7 mouse cellular contexts compared by ENCODE assay signal in genomic region chr8:71281731-71282130, GRCm38 (mm10). TPM values are rescaled to one million over a fixed set of nuclear protein-coding genes. Genes with fewer than 3 reads are reported as not detected.
DNase-seq lines count a peak whose midpoint lies in the region; ATAC-seq and TF ChIP-seq lines count a peak whose summit lies in the region.
"Not testable (repeated sequence)": the region's sequence is repeated elsewhere in the genome, so short reads cannot be mapped to it uniquely, and the experiment has no call there.

No protein-coding gene starts in this region.

- TF ChIP-seq POLR2A in embryonic fibroblast, embryonic 13.5 days (IDR thresholded peaks at IDR 0.05; ENCODE audit: low read depth, low read length); heart, adult 2 months (IDR thresholded peaks at IDR 0.05; ENCODE audit: insufficient read depth, low read depth, low read length); small intestine, adult 2 months (IDR thresholded peaks at IDR 0.05; ENCODE audit: low read depth, low read length): not testable (repeated sequence)

- not testable (repeated sequence) for H3K4me3 ChIP-seq in embryonic fibroblast, embryonic 13.5 days (ENCODE audit: insufficient read depth, low read length); heart, adult 2 months; heart, embryonic 15.5 days; intestine, embryonic 16.5 days (ENCODE audit: low read length); small intestine, adult 2 months (ENCODE audit: low read depth, low read length)

- not testable (repeated sequence) for ATAC-seq in heart, embryonic 15.5 days (replicated peaks; ENCODE audit: insufficient number of reproducible peaks, insufficient read depth, low FRiP score, low read depth)
- peak; percentile 56; the same call in 1 of the 2 replicates for ATAC-seq in intestine, embryonic 16.5 days

- not testable (repeated sequence) for H3K9me3 ChIP-seq in heart, embryonic 15.5 days (replicated peaks); intestine, embryonic 16.5 days (ENCODE audit: control insufficient read depth, low read length)

- intact Hi-C loops in heart, adult 2 months (cut with DNase I) = not testable (repeated sequence)

- DNase-seq in 3134 (ENCODE audit: extremely low read depth, insufficient read length, low spot score) (peak; percentile 15), NIH3T3 (ENCODE audit: low read depth) (peak; percentile 40)
- not testable (repeated sequence) for DNase-seq in heart, adult 2 months

- H3K27me3 ChIP-seq in heart, adult 2 months (ENCODE audit: control insufficient read depth, insufficient read depth, low read length); heart, embryonic 15.5 days; intestine, embryonic 16.5 days (replicated peaks; ENCODE audit: control insufficient read depth, insufficient read depth, low read length); small intestine, adult 2 months (ENCODE audit: control insufficient read depth, insufficient read depth, low read length): not testable (repeated sequence)

- H3K9ac ChIP-seq in heart, adult 2 months (ENCODE audit: low read depth, low read length); heart, embryonic 15.5 days; intestine, embryonic 16.5 days (ENCODE audit: low read depth, low read length): not testable (repeated sequence)

- H3K4me2 ChIP-seq in heart, embryonic 15.5 days; intestine, embryonic 16.5 days (ENCODE audit: low read depth, low read length): not testable (repeated sequence)

- H3K4me1 ChIP-seq in embryonic fibroblast, embryonic 13.5 days (ENCODE audit: control insufficient read depth, insufficient read depth, low read length) = peaks cover 16% of the 10 kb centered on the region
- H3K4me1 ChIP-seq in heart, adult 2 months (ENCODE audit: control insufficient read depth, insufficient read depth, low read length) = peaks cover 46% of the 10 kb centered on the region
- peaks cover 53% of the 10 kb centered on the region for H3K4me1 ChIP-seq in heart, embryonic 15.5 days (replicated peaks)
- H3K4me1 ChIP-seq in intestine, embryonic 16.5 days (ENCODE audit: control insufficient read depth, insufficient read depth, low read length) = not testable (repeated sequence)
- peaks cover 18% of the 10 kb centered on the region for H3K4me1 ChIP-seq in small intestine, adult 2 months (ENCODE audit: control insufficient read depth, insufficient read depth, insufficient read length, low read length)

- not testable (repeated sequence) for TF ChIP-seq EP300 in heart, adult 2 months (IDR thresholded peaks at IDR 0.05; ENCODE audit: insufficient read depth, low read depth, low read length)

- H3K79me2 ChIP-seq in heart, adult 2 months (replicated peaks; ENCODE audit: control insufficient read depth, insufficient read depth, low read length) = not testable (repeated sequence)

- H3K36me3 ChIP-seq in heart, adult 2 months (ENCODE audit: control insufficient read depth, insufficient read depth, low read length); heart, embryonic 15.5 days; intestine, embryonic 16.5 days (ENCODE audit: control insufficient read depth, insufficient read depth, low read length); small intestine, adult 2 months (ENCODE audit: control insufficient read depth, insufficient read depth, low read length): not testable (repeated sequence)

- 42% methylated on average over 1 of the region's 1 CpGs for WGBS in heart, adult 2 months
- WGBS in heart, embryonic 15.5 days = 56% methylated on average over 1 of the region's 1 CpGs
- 71% methylated on average over 1 of the region's 1 CpGs for WGBS in intestine, embryonic 16.5 days
- 84% methylated on average over 1 of the region's 1 CpGs for WGBS in small intestine, adult 2 months

- not testable (repeated sequence) for TF ChIP-seq CTCF in embryonic fibroblast, embryonic 13.5 days (IDR thresholded peaks at IDR 0.05; ENCODE audit: borderline replicate concordance, insufficient read depth, low read length); heart, adult 2 months (IDR thresholded peaks at IDR 0.05); small intestine, adult 2 months (IDR thresholded peaks at IDR 0.05; ENCODE audit: extremely low read depth, insufficient read length, insufficient replicate concordance, low read depth, low read length)

- peak overlapping the region; percentile 97; the same call in 1 of the 2 replicates for H3K27ac ChIP-seq in embryonic fibroblast, embryonic 13.5 days (ENCODE audit: insufficient read depth, low read length)
- H3K27ac ChIP-seq in heart, adult 2 months = peak overlapping the region; percentile 71
- H3K27ac ChIP-seq in heart, embryonic 15.5 days = peak overlapping the region; percentile 91
- peak overlapping the region; percentile 48; the same call in 1 of the 2 replicates for H3K27ac ChIP-seq in intestine, embryonic 16.5 days (ENCODE audit: low read length)
- H3K27ac ChIP-seq in small intestine, adult 2 months (ENCODE audit: insufficient read depth, low read depth, low read length) = peak overlapping the region; percentile 48; the same call in 1 of the 2 replicates

RNA-seq across cellular contexts. Expression of gene Haus8, which starts 9.0 kb away (rescaled TPM):
- 23.1 and 29.7 TPM in 2 replicates for polyA plus RNA-seq in embryonic fibroblast, embryonic 13.5 days (2011; ENCODE audit: insufficient read length, low read depth, missing spikeins)
- 10 to 100 TPM; 24.2 to 29.0 TPM for total RNA-seq in heart, adult 2 months (2021)
- polyA plus RNA-seq in heart, adult 2 months (2012; rRNA removed) = 11.9 and 12.1 TPM in 2 replicates
- polyA plus RNA-seq in heart, embryonic 15.5 days (2015; fragmentation: Nextera tagmentation; extraction: Ambion mirVana) = 114 and 120 TPM in 2 replicates
- 43.6 and 48.4 TPM in 2 replicates for polyA plus RNA-seq in intestine, embryonic 16.5 days (2015; fragmentation: Nextera tagmentation; extraction: Ambion mirVana)
- polyA plus RNA-seq in small intestine, adult 2 months (2012; rRNA removed) = 2.8 and 4.8 TPM in 2 replicates

RNA-seq across cellular contexts. Expression of gene Myo9b, which starts 9.2 kb away (rescaled TPM):
- polyA plus RNA-seq in embryonic fibroblast, embryonic 13.5 days (2011; ENCODE audit: insufficient read length, low read depth, missing spikeins) = 67.5 and 95.8 TPM in 2 replicates
- 10 to 100 TPM; 20.1 to 22.8 TPM for total RNA-seq in heart, adult 2 months (2021)
- 15.0 and 15.9 TPM in 2 replicates for polyA plus RNA-seq in heart, adult 2 months (2012; rRNA removed)
- 13.6 and 20.2 TPM in 2 replicates for polyA plus RNA-seq in heart, embryonic 15.5 days (2015; fragmentation: Nextera tagmentation; extraction: Ambion mirVana)
- 11.6 and 12.4 TPM in 2 replicates for polyA plus RNA-seq in intestine, embryonic 16.5 days (2015; fragmentation: Nextera tagmentation; extraction: Ambion mirVana)
- 19.9 and 28.1 TPM in 2 replicates for polyA plus RNA-seq in small intestine, adult 2 months (2012; rRNA removed)
